Mouse (Mus musculus): ENCODE data around the gene Ihh. TPM values are rescaled to one million over a fixed set of nuclear protein-coding genes. Genes with fewer than 3 reads are reported as not detected.

Gene Ihh
- 0.10 and 0.15 TPM in 2 replicates for polyA plus RNA-seq (2015; fragmentation: Nextera tagmentation; extraction: Ambion mirVana)

GRCm38 (mm10) chr1:74951556-74952210 lies at the start of gene Ihh:
TSS of gene Ihh (minus strand) at chr1:74951672.

GRCm38 (mm10) chr1:74935402-74935801 lies 16.1 kb downstream of the Ihh start, which contains the start of gene Cfap65:
TSS of gene Cfap65 (minus strand) at chr1:74935599.

MicroRNA genes within 50 kb of the gene (microRNA counts, 519-probe panel; counts per million panel counts)
- 40.5 counts per million for microRNA mmu-miR-375

Small RNA genes lying within 50 kb of the gene (microRNA-seq; reads per million reads assigned to microRNA genes)
- 132 reads per million, percentile 49 among the genes with 10 or more reads in this experiment for gene Mir375

Other genes starting within 250 kb of the Ihh start
- 3.3 and 4.4 TPM in 2 replicates for gene Cyp27a1, start 238.1 kb downstream of the Ihh start, polyA plus RNA-seq (2015; fragmentation: Nextera tagmentation; extraction: Ambion mirVana)
- 0.06 and 0.09 TPM in 2 replicates for gene Prkag3, start 202.5 kb downstream of the Ihh start, polyA plus RNA-seq (2015; fragmentation: Nextera tagmentation; extraction: Ambion mirVana)
- 9.5 and 18.5 TPM in 2 replicates for gene Wnt6, start 179.8 kb downstream of the Ihh start, polyA plus RNA-seq (2015; fragmentation: Nextera tagmentation; extraction: Ambion mirVana)
- gene Wnt10a, start 160.2 kb downstream of the Ihh start, polyA plus RNA-seq (2015; fragmentation: Nextera tagmentation; extraction: Ambion mirVana) = 0.41 and 0.75 TPM in 2 replicates
- gene Cdk5r2, start 96.7 kb downstream of the Ihh start, polyA plus RNA-seq (2015; fragmentation: Nextera tagmentation; extraction: Ambion mirVana) = 20.7 and 28.1 TPM in 2 replicates
- gene Fev, start 66.3 kb downstream of the Ihh start, polyA plus RNA-seq (2015; fragmentation: Nextera tagmentation; extraction: Ambion mirVana) = 0.15 TPM in 1 of 2 replicates, not detected in the other
- gene Cryba2, start 58.5 kb downstream of the Ihh start, polyA plus RNA-seq (2015; fragmentation: Nextera tagmentation; extraction: Ambion mirVana) = 0.75 and 1.1 TPM in 2 replicates
- gene Cfap65, start 16.1 kb downstream of the Ihh start, polyA plus RNA-seq (2015; fragmentation: Nextera tagmentation; extraction: Ambion mirVana) = 0.81 and 1.1 TPM in 2 replicates
- gene Nhej1, start 173.5 kb upstream of the Ihh start, polyA plus RNA-seq (2015; fragmentation: Nextera tagmentation; extraction: Ambion mirVana) = 4.5 and 4.7 TPM in 2 replicates
- not detected in 2 replicates for gene Slc23a3, start 182.2 kb upstream of the Ihh start, polyA plus RNA-seq (2015; fragmentation: Nextera tagmentation; extraction: Ambion mirVana)
- gene Cnppd1, start 191.0 kb upstream of the Ihh start, polyA plus RNA-seq (2015; fragmentation: Nextera tagmentation; extraction: Ambion mirVana) = 32.1 and 35.5 TPM in 2 replicates
- gene Retreg2, start 191.1 kb upstream of the Ihh start, polyA plus RNA-seq (2015; fragmentation: Nextera tagmentation; extraction: Ambion mirVana) = 148 and 155 TPM in 2 replicates
- 37.1 and 39.3 TPM in 2 replicates for gene Zfand2b, start 217.0 kb upstream of the Ihh start, polyA plus RNA-seq (2015; fragmentation: Nextera tagmentation; extraction: Ambion mirVana)
- 44.3 and 44.7 TPM in 2 replicates for gene Abcb6, start 228.7 kb upstream of the Ihh start, polyA plus RNA-seq (2015; fragmentation: Nextera tagmentation; extraction: Ambion mirVana)
- gene Ankzf1, start 240.5 kb upstream of the Ihh start, polyA plus RNA-seq (2015; fragmentation: Nextera tagmentation; extraction: Ambion mirVana) = 19.4 and 20.2 TPM in 2 replicates
- gene Atg9a, start 240.5 kb upstream of the Ihh start, polyA plus RNA-seq (2015; fragmentation: Nextera tagmentation; extraction: Ambion mirVana) = 66.7 and 73.9 TPM in 2 replicates

Data from neural tube, postnatal 0 days (tissue).